Mouse (Mus musculus) adrenal gland, adult (tissue): ENCODE data around the gene Mettl7b.

Experiments
- DNase-seq, 2 experiments: peaks; one replicate each; pipeline ENCODE4 v3.0.0; 2022 to 2023; ENCODE audit warnings: low spot score in 1 of 2; ENCODE audit not compliant: inconsistent age in 2 of 2

The Mettl7b gene

DNA sequence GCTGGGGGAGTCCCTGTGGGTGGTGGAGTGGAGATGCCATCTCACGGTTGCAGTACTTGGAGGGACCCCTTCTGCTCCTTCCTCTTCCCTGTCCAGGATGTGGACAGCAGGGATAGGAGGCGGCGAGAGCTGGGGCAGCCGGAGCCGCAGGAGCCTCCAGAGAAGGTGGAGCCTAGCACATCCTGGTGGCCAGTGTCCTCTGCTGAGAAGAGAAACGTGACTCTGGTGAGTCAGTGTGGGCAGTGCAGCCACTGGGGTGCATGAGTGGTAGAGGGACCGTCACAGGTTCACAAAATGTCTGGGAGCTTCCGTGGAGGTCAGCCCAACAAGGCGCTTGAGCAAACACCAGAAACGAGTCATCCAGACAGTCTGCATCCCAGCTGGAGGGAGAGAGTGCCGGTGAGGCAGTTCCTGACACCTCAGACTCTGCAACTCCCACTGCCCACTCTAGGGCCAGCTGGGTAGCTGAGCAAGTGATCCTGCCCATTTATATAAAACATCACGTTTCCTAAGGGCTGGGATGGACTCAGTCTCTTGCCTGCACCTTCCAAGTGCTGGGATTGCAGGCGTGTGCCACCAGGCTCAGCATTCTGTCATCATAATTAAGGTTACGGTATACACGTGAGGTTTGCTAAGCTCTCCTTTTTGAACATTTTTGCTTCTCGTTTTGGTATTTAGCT lies 10.4 kb downstream of the Mettl7b start:
- peak in 1 of 2 experiments; percentile 2 for DNase-seq

- DNase-seq = no peak
Measured at GRCm38 (mm10) chr10:128947496-128947895, 13.3 kb downstream of the Mettl7b start.

DNA sequence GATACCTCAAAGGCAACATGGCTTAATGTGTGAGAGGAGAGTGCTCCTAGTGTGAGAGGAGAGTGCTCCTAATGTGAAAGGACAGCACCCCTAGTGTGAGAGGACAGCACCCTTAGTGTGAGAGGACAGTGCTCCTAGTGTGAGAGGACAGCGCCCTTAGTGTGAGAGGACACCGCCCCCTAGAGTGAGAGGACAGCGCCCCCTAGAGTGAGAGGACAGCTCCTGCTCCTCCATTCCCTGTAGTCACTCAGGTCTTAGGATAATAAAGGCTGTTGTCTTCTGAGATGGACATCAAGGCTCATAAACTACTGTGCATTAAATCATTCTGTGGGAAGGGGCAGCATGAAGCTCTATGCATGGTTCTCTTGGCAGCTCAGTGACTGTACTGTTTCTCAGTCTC lies 15.1 kb downstream of the Mettl7b start:
- peak; percentile 49 to 77 for DNase-seq

DNA sequence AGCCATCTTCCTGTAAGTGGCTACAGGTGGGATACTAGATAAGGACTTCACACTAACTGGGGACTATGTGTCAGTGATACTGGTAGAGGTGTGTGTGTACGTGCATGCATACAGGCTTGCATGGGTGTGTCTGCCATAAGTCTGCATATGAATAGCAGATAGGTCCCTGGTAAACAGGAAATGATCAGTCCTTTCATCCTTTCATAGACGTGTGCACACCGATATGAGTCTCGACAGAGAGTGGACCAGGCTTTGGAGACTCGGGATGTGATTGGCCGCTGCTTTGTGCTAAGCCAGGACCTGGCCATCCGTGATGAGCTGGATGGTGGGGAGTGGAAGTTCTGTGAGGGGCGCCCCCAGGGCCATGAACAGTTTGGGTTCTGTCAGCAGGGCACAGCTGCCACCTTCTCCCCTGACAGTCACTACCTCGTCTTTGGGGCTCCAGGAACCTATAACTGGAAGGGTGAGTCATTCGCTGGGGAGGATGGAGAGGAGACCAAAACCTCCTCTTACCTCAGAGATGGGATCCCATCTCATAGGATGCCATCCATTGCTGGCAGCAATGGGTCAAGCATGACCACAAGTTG lies 20.2 kb downstream of the Mettl7b start:
- DNase-seq = no peak

- DNase-seq = no peak
Measured at GRCm38 (mm10) chr10:128938974-128939373, 21.8 kb downstream of the Mettl7b start.

- peak; percentile 31 to 79 for DNase-seq
Measured at GRCm38 (mm10) chr10:128938457-128938856, 22.3 kb downstream of the Mettl7b start.

DNA sequence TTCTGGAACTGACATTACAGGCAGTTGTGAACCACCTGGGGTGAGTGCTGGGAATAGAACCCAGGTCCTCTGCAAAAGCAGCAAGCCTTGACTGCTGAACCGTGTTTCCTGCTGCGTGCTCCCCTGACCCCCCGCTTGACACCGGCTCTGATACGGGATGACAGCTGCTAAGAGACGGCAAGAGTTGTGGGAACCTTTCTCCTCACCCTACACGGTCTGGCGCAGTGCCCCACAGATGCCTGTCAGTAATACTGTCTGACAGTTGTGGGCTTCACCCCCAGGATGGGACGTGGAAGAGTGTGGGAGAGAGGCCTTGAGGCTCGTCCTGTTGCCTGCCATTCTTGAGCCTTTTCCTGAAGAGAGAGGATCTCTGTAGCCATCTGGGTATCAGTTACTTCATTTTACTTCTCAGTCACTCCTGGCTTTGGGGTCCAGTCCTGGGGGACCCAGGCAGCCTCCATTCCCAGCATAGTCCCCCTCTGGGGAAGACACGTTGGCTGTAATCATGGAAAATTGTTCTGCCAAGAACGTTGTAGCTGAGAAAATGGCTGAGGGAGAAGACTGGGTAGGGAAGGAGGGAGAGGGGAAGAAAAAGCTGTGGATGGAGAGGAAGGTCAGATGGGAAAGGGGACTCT lies 22.9 kb downstream of the Mettl7b start:
- no peak for DNase-seq

DNA sequence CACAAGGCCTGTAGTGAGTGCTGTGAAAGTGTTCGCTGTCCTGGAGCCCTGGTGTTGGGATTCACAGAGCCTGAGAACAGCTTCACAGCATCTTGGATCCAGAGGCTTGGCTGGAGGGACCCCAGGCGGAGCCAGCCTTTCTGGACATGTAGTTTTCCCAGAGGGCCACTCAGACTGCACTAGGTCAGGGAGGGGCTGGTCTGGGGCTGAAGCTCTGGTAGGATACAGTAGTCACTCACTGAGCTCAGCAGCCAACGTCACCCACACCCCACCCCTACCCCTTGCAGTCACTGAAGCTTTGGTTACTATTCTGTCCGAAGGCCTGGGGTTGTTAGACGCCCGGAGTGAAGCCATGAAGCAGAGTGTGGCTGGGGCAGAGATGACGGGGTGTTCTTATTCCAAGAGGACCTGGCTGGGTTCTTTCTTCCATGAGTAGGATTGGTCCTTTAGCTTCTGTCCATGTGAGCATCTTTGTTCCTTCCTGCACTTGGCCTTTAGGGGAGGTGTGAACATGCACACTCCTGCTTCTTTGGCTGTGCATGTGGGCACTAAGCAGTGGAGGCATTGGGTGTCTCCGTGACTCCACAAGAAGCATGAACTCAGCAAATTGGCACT lies 24.9 kb downstream of the Mettl7b start:
- DNase-seq = no peak

DNA sequence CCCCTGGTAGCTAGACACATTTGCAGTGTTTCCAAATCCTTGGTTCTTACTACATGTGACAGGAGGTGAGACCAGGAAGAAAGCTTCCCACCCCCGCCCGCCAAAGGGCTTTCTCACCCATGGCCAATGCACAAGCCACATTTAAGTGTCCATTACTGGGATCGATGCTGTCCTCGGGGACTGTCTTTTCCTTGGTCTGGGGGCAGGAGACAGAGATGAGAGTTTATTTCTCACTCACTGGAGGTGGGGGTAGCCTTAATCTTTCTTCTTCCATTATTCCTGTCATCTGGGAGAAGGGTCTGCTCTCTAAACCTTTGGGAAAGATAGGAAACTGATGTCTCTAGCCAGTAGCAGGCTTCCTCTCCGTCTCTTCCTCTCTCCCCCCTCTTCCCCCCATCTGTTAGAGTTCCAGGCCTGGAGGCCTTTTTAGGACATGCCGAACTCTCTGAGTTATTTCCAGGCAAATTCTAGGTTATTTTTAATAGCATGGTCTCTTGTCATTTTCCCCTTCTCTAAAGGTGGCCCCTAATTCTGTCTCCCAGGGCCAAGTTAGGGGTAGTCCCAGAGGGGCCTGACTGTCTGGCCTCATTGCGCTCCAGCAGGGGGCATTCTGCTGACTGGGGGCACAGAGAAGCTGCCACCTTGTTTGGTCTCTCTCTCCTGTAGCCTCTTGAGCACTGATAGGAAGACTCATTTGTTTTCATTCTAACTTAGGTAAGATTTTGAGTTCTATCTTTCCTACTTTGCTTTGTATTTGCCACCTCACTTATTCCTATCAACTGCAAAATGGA lies 25.6 kb downstream of the Mettl7b start:
- no peak for DNase-seq

- DNase-seq = peak in 1 of 2 experiments; percentile 43
Measured at GRCm38 (mm10) chr10:128933976-128934721, 26.6 kb downstream of the Mettl7b start.

GRCm38 (mm10) chr10:128933574-128933973 lies 27.2 kb downstream of the Mettl7b start, which contains the start of gene Itga7:
Gene Itga7, plus strand, starts transcription at chr10:128933818.
- peak; percentile 45 to 69 for DNase-seq

- DNase-seq = peak in 1 of 2 experiments; percentile 55
Measured at GRCm38 (mm10) chr10:128931441-128931840, 29.3 kb downstream of the Mettl7b start.

- DNase-seq = no peak
Measured at GRCm38 (mm10) chr10:128929638-128930378, 31.0 kb downstream of the Mettl7b start.

- peak in 1 of 2 experiments; percentile 44 for DNase-seq
Measured at GRCm38 (mm10) chr10:128928356-128928755, 32.4 kb downstream of the Mettl7b start.

DNA sequence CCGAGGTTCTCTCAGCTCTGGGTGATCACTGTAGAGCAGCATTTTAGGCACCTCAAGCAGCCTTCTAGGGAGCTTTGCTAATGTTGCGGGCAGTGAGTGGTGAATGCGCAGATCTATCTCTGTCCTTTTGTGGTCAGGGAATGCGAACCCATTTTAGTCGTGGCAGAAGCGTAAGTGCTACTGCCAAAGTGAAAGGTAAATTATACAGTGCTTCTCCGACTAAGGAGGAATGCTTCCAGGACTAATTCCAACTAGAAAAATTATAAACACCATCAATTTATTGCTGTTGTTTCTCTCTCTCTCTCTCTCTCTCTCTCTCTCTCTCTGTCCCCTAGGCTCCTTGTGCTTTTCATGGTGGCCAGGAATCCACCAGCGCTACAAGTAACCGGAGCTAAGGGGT lies 36.9 kb downstream of the Mettl7b start, which contains the start of gene Bloc1s1:
Bloc1s1 (minus strand) TSS at position 101 of the 400 bp plus-strand sequence.
- DNase-seq = no peak

DNA sequence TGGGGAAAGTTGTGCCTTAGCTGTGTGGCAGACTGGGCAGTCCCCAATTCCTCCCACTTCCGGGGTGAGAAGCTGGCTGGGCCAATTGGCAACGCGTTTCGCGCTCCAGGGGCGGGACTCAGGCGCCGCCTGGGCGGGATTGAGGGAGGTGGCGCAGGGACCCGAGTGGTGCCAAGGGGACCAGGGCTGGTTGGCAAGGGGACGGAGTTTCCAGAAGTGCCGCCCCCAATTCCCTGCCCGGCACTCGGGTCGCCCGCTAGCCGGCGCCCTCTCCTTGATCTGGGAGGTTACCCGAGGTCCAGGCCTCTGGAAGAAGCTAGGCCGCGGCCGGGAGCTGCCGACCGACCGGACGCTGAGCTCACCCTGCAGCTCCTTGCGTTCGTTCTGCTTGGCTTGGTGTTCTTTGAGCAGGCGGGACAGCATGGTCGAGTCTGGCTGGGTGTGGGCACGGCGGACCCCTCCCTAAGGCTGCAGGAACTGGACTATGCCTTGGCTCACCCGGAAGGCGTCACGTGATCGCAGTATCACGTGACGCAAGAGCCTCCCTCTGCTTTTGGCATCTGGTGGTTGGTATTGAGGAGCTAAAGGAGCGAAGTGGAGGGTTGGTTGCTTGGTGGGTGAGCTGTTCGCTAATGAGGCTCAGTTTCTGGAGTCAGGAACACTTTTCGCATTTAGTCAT lies 37.6 kb downstream of the Mettl7b start:
- peak; percentile 98 to 99 for DNase-seq

DNA sequence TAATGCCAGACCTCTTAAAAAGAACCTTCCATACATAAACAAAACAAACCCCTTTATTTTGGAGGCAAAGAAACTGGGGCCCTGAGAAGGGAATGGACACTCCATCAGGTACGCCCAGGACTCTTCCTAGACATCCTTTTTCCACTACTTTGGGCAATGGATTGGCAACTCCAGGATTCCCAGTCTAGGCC lies 38.1 kb downstream of the Mettl7b start, which contains the start of gene Rdh5:
Rdh5 (minus strand) TSS at position 67 of the 191 bp plus-strand sequence.
- DNase-seq = no peak

DNA sequence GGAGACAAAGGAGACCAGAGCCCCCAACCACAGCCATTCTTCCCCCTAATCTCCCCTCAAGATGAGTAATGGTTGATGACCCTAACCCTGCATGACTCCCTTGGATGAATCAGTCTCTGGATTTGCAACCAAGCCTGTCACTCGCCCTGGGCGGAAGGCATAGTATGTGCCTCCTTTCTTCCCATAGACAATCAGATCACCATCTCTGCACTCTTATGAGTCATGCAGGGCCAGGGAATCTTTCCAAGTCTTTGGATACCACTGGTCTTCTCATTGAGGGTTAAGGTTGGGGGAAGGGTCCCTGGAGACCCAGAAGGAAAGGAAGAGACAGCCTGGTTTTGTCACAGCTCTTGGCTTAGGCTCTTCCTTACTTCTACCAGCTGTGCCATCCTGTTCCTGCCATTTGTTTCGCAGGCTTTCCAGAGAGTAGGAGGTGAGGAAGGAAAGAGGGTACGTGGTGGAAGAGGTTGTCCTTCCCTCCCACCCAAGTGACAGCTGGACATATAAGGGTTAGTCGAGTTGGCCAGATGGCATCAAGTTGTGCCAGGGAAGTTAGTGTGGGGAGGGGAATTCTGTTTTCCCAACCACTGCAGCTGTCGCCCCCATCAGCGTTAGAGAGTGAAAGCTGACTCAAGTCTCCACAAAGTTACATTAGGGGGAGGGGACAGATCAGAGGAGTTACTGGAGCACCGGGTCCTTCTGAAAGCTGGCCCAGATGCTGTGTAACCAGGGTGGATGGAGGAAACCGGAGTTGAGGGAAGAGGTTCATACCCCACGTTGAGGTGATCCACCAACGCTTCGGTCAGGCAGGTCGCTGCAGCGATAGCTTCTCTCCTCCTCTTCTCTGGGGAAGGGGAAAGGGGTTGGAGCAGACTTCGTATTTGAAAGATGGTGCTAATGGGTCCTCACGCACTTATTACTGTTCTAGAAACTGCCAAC lies 38.6 kb downstream of the Mettl7b start:
- peak; percentile 80 to 86 for DNase-seq
